Mouse (Mus musculus): ENCODE measurements around the gene Arfip1.

- TF ChIP-seq CTCF (IDR thresholded peaks at IDR 0.05; ENCODE audit: low read depth) (no peak), EP300 (optimal IDR thresholded peaks at IDR 0.05) (no peak)
These were observed 121.9 kb downstream of the Arfip1 start for GRCm38 (mm10) chr3:84460499-84460898.
